Mouse (Mus musculus): Measurements from ENCODE around the gene Xylb. TPM values are rescaled to one million over a fixed set of nuclear protein-coding genes. Genes with fewer than 3 reads are reported as not detected.

Gene Xylb
- total and polyA plus RNA-seq, 2 experiments from 2014 or later: 0.04 to 0.46 TPM

DNA sequence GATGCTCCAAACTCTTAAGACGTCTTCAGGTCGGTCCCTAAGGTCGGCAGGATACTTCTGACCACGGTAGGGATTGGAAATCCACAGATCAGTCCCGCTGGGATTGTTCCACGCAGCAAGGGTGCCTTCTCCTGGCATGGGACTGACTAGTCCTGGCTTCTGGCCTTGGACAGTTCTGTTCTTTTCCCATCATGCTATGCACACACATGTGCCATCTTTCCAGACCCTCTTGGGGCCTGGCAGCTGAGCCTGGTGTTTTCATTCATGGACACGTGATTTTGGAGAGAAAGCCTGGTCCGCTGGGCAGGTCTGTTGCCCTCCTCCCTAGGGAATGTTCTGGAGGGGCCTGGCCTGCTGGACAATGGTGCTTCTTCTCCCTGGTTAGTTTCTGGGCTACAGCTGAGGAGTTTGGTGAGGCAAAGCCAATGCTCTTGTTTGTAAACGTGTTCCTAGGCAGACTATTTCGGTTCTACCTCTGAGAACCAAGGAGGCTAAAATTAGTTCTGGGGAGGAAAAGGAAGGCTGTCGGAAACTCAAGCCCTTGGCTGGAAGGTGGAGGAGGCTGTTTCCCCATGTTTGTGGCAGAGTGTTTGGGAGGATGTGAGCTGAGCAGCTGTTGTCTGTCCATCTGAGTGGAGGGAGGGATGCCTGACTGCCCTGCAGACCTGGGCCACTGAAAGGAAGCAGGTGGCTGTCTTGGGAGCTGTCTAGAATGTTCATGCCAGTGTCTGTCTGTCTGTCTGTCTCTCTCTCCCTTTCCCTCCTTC, 51.9 kb downstream of the Xylb start:
- Histone ChIP-seq H3K4me3 (ENCODE audit: low read depth, low read length) (no peak overlapping the region), H3K9ac (replicated peaks; ENCODE audit: low read depth, low read length) (no peak overlapping the region), H3K4me2 (ENCODE audit: low read depth, low read length) (no peak overlapping the region), H3K9me3 (replicated peaks; ENCODE audit: control insufficient read depth, low read length) (peaks cover 23% of the 10 kb centered on the region), H3K4me1 (ENCODE audit: control insufficient read depth, insufficient read depth) (peaks cover 16% of the 10 kb centered on the region; the same call in 1 of the 2 replicates), H3K27me3 (ENCODE audit: control insufficient read depth, insufficient read depth, low read length) (no peaks in the 10 kb centered on the region), H3K27ac (ENCODE audit: low read depth) (peak overlapping the region; percentile 56), H3K36me3 (replicated peaks; ENCODE audit: control insufficient read depth, insufficient read depth, low read length) (no peaks in the 10 kb centered on the region; the same call in 1 of the 2 replicates)
- ATAC-seq (ENCODE audit: insufficient read depth, low read depth) (peak; percentile 36), DNase-seq (ENCODE audit: low spot score) (no peak)
- TF ChIP-seq EP300 (IDR thresholded peaks at IDR 0.05; ENCODE audit: low read depth): no peak
- TF ChIP-seq CTCF (IDR thresholded peaks at IDR 0.05; ENCODE audit: low read depth): no peak
- 47% methylated on average over 11 of the region's 11 CpGs for WGBS

GRCm38 (mm10) chr9:119409864-119410263, 52.7 kb downstream of the Xylb start:
- Histone ChIP-seq H3K27me3 (ENCODE audit: control insufficient read depth, insufficient read depth, low read length) (no peaks in the 10 kb centered on the region), H3K36me3 (replicated peaks; ENCODE audit: control insufficient read depth, insufficient read depth, low read length) (no peaks in the 10 kb centered on the region; the same call in 1 of the 2 replicates), H3K27ac (ENCODE audit: low read depth) (no peak overlapping the region), H3K4me2 (ENCODE audit: low read depth, low read length) (no peak overlapping the region), H3K9ac (replicated peaks; ENCODE audit: low read depth, low read length) (no peak overlapping the region), H3K4me3 (ENCODE audit: low read depth, low read length) (no peak overlapping the region), H3K4me1 (ENCODE audit: control insufficient read depth, insufficient read depth) (peaks cover 16% of the 10 kb centered on the region; the same call in 1 of the 2 replicates), H3K9me3 (replicated peaks; ENCODE audit: control insufficient read depth, low read length) (peaks cover 23% of the 10 kb centered on the region)
- WGBS: 82% methylated on average over 5 of the region's 5 CpGs
- no peak for ATAC-seq (ENCODE audit: insufficient read depth, low read depth)
- TF ChIP-seq EP300 (IDR thresholded peaks at IDR 0.05; ENCODE audit: low read depth) (no peak), CTCF (IDR thresholded peaks at IDR 0.05; ENCODE audit: low read depth) (no peak)
- DNase-seq (ENCODE audit: low spot score): no peak

GRCm38 (mm10) chr9:119418025-119418424, 60.8 kb downstream of the Xylb start:
- no peaks in the 10 kb centered on the region; the same call in 1 of the 2 replicates for H3K36me3 ChIP-seq (replicated peaks; ENCODE audit: control insufficient read depth, insufficient read depth, low read length)
- no peak for DNase-seq (ENCODE audit: low spot score)
- peaks cover 5% of the 10 kb centered on the region; the same call in 1 of the 2 replicates for H3K4me1 ChIP-seq (ENCODE audit: control insufficient read depth, insufficient read depth)
- H3K9me3 ChIP-seq (replicated peaks; ENCODE audit: control insufficient read depth, low read length): peaks cover 5% of the 10 kb centered on the region
- TF ChIP-seq CTCF (IDR thresholded peaks at IDR 0.05; ENCODE audit: low read depth) (no peak), EP300 (IDR thresholded peaks at IDR 0.05; ENCODE audit: low read depth) (no peak)
- no peak overlapping the region for H3K27ac ChIP-seq (ENCODE audit: low read depth)
- no peak overlapping the region for H3K4me3 ChIP-seq (ENCODE audit: low read depth, low read length)
- no peak for ATAC-seq (ENCODE audit: insufficient read depth, low read depth)
- H3K4me2 ChIP-seq (ENCODE audit: low read depth, low read length): no peak overlapping the region
- H3K27me3 ChIP-seq (ENCODE audit: control insufficient read depth, insufficient read depth, low read length): no peaks in the 10 kb centered on the region
- H3K9ac ChIP-seq (replicated peaks; ENCODE audit: low read depth, low read length): no peak overlapping the region
- 54% methylated on average over 18 of the region's 18 CpGs for WGBS

GRCm38 (mm10) chr9:119419852-119420438, 62.8 kb downstream of the Xylb start:
- no peak for ATAC-seq (ENCODE audit: insufficient read depth, low read depth)

DNA sequence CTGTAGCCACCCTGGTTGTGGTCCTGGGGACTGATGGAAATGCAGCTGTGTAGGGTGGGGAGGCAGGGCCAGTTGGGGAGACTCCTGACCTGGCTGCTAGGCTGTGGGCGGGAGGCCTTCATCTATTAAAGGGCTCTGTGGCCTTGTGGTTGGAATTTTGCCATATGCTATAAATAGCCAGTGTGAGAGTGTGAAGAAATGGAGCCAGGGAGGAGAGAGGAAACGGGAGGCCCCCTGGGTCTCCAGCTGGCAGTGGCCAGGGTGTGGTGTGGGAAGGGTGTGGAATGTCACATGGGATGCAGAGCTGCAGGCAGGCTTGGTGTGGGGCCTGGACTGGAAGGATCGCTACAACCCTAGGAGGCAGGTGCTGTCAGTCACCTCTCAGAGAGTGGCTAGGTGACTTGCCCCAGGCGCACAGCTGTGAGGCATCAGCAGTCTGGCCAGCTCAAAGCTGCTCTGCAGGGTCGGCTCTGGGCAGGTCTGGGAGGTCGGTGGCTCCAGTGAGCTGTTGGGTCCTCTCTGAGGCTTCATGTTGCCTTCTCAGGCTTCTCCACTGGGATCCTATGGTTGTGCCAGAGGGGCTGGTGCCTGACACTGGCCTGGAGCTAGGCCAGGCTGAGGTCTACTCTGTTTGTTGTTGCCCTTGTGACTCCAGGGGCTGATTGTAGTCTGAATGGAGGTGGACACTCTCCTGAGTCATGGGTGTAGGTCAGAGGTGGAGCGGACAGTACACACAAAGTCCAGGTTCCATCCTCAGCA, 68.2 kb downstream of the Xylb start:
- H3K27ac ChIP-seq (ENCODE audit: low read depth): peak overlapping the region; percentile 70
- no peak overlapping the region for H3K9ac ChIP-seq (replicated peaks; ENCODE audit: low read depth, low read length)
- H3K9me3 ChIP-seq (replicated peaks; ENCODE audit: control insufficient read depth, low read length): no peaks in the 10 kb centered on the region
- ATAC-seq (ENCODE audit: insufficient read depth, low read depth): peak; percentile 96
- DNase-seq (ENCODE audit: low spot score): peak; percentile 93
- H3K4me1 ChIP-seq (ENCODE audit: control insufficient read depth, insufficient read depth): peaks cover 24% of the 10 kb centered on the region
- H3K4me3 ChIP-seq (ENCODE audit: low read depth, low read length): no peak overlapping the region
- H3K27me3 ChIP-seq (ENCODE audit: control insufficient read depth, insufficient read depth, low read length): no peaks in the 10 kb centered on the region
- no peak overlapping the region for H3K4me2 ChIP-seq (ENCODE audit: low read depth, low read length)
- 14% methylated on average over 7 of the region's 7 CpGs for WGBS
- TF ChIP-seq CTCF (IDR thresholded peaks at IDR 0.05; ENCODE audit: low read depth) (no peak), EP300 (IDR thresholded peaks at IDR 0.05; ENCODE audit: low read depth) (peak; percentile 79; the same call in 1 of the 2 replicates)
- H3K36me3 ChIP-seq (replicated peaks; ENCODE audit: control insufficient read depth, insufficient read depth, low read length): peaks cover 9% of the 10 kb centered on the region; the same call in 1 of the 2 replicates

More at GRCm38 (mm10) chr9:119419852-119420438, 62.8 kb downstream of the Xylb start:
- Histone ChIP-seq H3K4me2 (ENCODE audit: low read depth, low read length) (no peak overlapping the region), H3K4me3 (ENCODE audit: low read depth, low read length) (no peak overlapping the region), H3K9me3 (replicated peaks; ENCODE audit: control insufficient read depth, low read length) (no peaks in the 10 kb centered on the region), H3K4me1 (ENCODE audit: control insufficient read depth, insufficient read depth) (peaks cover 12% of the 10 kb centered on the region), H3K36me3 (replicated peaks; ENCODE audit: control insufficient read depth, insufficient read depth, low read length) (no peaks in the 10 kb centered on the region), H3K27me3 (ENCODE audit: control insufficient read depth, insufficient read depth, low read length) (no peaks in the 10 kb centered on the region), H3K27ac (ENCODE audit: low read depth) (no peak overlapping the region), H3K9ac (replicated peaks; ENCODE audit: low read depth, low read length) (no peak overlapping the region)
- no peak for DNase-seq (ENCODE audit: low spot score)
- TF ChIP-seq CTCF (IDR thresholded peaks at IDR 0.05; ENCODE audit: low read depth) (no peak), EP300 (IDR thresholded peaks at IDR 0.05; ENCODE audit: low read depth) (no peak)
- 78% methylated on average over 12 of the region's 12 CpGs for WGBS

Measured in heart, postnatal 0 days (tissue).